Mouse (Mus musculus) kidney, adult 2 months (tissue): ENCODE results near the gene Fbxl20.

Source experiments
- CTCF ChIP-seq: fragments of 200-500 bp; conservative IDR thresholded peaks from 2 replicates; pipeline ENCODE4 v1.5.1; 2011; ENCODE audit warnings: low read depth, mild to moderate bottlenecking, control low read depth, low read length, moderate library complexity, mixed read lengths; ENCODE audit not compliant: insufficient read depth, insufficient read length
- POLR2A ChIP-seq: fragments of 200-500 bp; IDR thresholded peaks from one replicate; pipeline ENCODE4 v1.6.1; 2011; ENCODE audit warnings: low read depth, low read length, control low read depth

- TF ChIP-seq CTCF: no peak
- TF ChIP-seq POLR2A: no peak
Observed at GRCm38 (mm10) chr11:98168400-98168799, 18.2 kb upstream of the Fbxl20 start.
